19 mouse cellular contexts compared by ENCODE assay signal in genomic region chr3:146096986-146097385, GRCm38 (mm10). TPM values are rescaled to one million over a fixed set of nuclear protein-coding genes. Genes with fewer than 3 reads are reported as not detected.
DNase-seq lines count a peak whose midpoint lies in the region; ATAC-seq lines count a peak whose summit lies in the region.
"Had no signal": no experiment of that assay in that cellular context is flagged by ENCODE, and none has a peak within 500 bp of the region (broad histone marks: within the 10 kb centered on the region; RNA-seq: fewer than 3 reads in every experiment).

No protein-coding gene starts in this region.

- peak; percentile 36; the same call in 1 of the 2 replicates for ATAC-seq in megakaryocyte progenitor cell, adult 5-6 weeks (replicated peaks; ENCODE audit: poor library complexity)
- ATAC-seq: activated CD4-positive, CD25-positive, alpha-beta regulatory T cell, adult 4 months; forebrain, embryonic 14.5 days; forebrain, embryonic 16.5 days had no signal

- peak; percentile 2 for DNase-seq in testis, postnatal 10 days (ENCODE audit: low spot score)
- no peak for DNase-seq in testis, postnatal 14 days (ENCODE audit: low spot score)
- no peak for DNase-seq in cerebellum, adult 18-20 months
- no peak for DNase-seq in lung, postnatal 14 days
- DNase-seq: adrenal gland, adult 8-10 months; adrenal gland, postnatal 14 days; adrenal gland, postnatal 36 days; cerebellum, adult 11-12 months; cerebellum, adult 8-10 months; cerebellum, adult 9-11 months; cerebellum, postnatal 14 days; cerebellum, postnatal 36 days; embryo, embryonic 11 days had no signal

RNA-seq across cellular contexts. Expression of gene Wdr63, which starts 10.9 kb away (rescaled TPM):
- total RNA-seq in megakaryocyte progenitor cell, adult 5-6 weeks (2015): not detected in 2 replicates
- total RNA-seq in megakaryocyte progenitor cell, adult 5-6 weeks (2017): not detected in 2 replicates
- total RNA-seq: adrenal gland, adult 18-20 months; adrenal gland, adult 8-10 months; common myeloid progenitor, adult 5-6 weeks had no signal

RNA-seq across cellular contexts. Expression of gene Mcoln3, which starts 20.3 kb away (rescaled TPM):
- total RNA-seq in megakaryocyte progenitor cell, adult 5-6 weeks (2015): 0.07 TPM in 1 of 2 replicates, not detected in the other
- total RNA-seq in megakaryocyte progenitor cell, adult 5-6 weeks (2017): 0.21 and 0.44 TPM in 2 replicates
- total RNA-seq: adrenal gland, adult 18-20 months; adrenal gland, postnatal 14 days; adrenal gland, postnatal 36 days had no signal

RNA-seq across cellular contexts. Expression of gene Mcoln2, which starts 52.6 kb away (rescaled TPM):
- 0.32 and 2.0 TPM in 2 replicates for total RNA-seq in megakaryocyte progenitor cell, adult 5-6 weeks (2015)
- 2.1 and 4.0 TPM in 2 replicates for total RNA-seq in megakaryocyte progenitor cell, adult 5-6 weeks (2017)
- total RNA-seq: adrenal gland, postnatal 36 days had no signal
